Mouse (Mus musculus): ENCODE measurements around the gene Gata5. TPM values are rescaled to one million over a fixed set of nuclear protein-coding genes. Genes with fewer than 3 reads are reported as not detected.

Gata5 gene
- not detected in 2 replicates for polyA plus RNA-seq (2012; rRNA removed; ENCODE audit: low replicate concordance)

GRCm38 (mm10) chr2:180334551-180334986 lies at the start of gene Gata5:
Gene Gata5, minus strand, starts transcription at chr2:180334699.

GRCm38 (mm10) chr2:180289440-180290108 lies 44.9 kb downstream of the Gata5 start, which contains the start of gene Rbbp8nl:
Gene Rbbp8nl, minus strand, starts transcription at chr2:180289879.

Other genes with a start within 250 kb of the Gata5 start
- gene Hrh3, start 230.2 kb downstream of the Gata5 start, polyA plus RNA-seq (2012; rRNA removed; ENCODE audit: low replicate concordance): not detected in 2 replicates
- gene Osbpl2, start 215.4 kb downstream of the Gata5 start, polyA plus RNA-seq (2012; rRNA removed; ENCODE audit: low replicate concordance): 22.3 and 27.6 TPM in 2 replicates
- 134 and 222 TPM in 2 replicates for gene Adrm1, start 163.2 kb downstream of the Gata5 start, polyA plus RNA-seq (2012; rRNA removed; ENCODE audit: low replicate concordance)
- gene Lama5, start 108.8 kb downstream of the Gata5 start, polyA plus RNA-seq (2012; rRNA removed; ENCODE audit: low replicate concordance): 98.2 and 129 TPM in 2 replicates
- 2,351 and 3,651 TPM in 2 replicates for gene Rps21, start 77.3 kb downstream of the Gata5 start, polyA plus RNA-seq (2012; rRNA removed; ENCODE audit: low replicate concordance)
- 28.6 and 39.3 TPM in 2 replicates for gene Cables2, start 61.2 kb downstream of the Gata5 start, polyA plus RNA-seq (2012; rRNA removed; ENCODE audit: low replicate concordance)
- 1.8 and 2.4 TPM in 2 replicates for gene Rbbp8nl, start 44.8 kb downstream of the Gata5 start, polyA plus RNA-seq (2012; rRNA removed; ENCODE audit: low replicate concordance)
- gene Slco4a1, start 121.5 kb upstream of the Gata5 start, polyA plus RNA-seq (2012; rRNA removed; ENCODE audit: low replicate concordance): 3.4 and 4.0 TPM in 2 replicates
- not detected in 2 replicates for gene Ntsr1, start 165.3 kb upstream of the Gata5 start, polyA plus RNA-seq (2012; rRNA removed; ENCODE audit: low replicate concordance)
- 24.8 and 28.3 TPM in 2 replicates for gene Mrgbp, start 246.6 kb upstream of the Gata5 start, polyA plus RNA-seq (2012; rRNA removed; ENCODE audit: low replicate concordance)

All from mammary gland, adult 2 months (tissue).